In genomic region chr9:86092998-86093397, GRCm38 (mm10) we compare ENCODE assay signal across 20 mouse cellular contexts.
"Had no signal": no experiment of that assay in that cellular context is flagged by ENCODE, and none has a peak within 500 bp of the region (broad histone marks: within the 10 kb centered on the region; RNA-seq: fewer than 3 reads in every experiment).

No protein-coding gene starts in this region.

- DNase-seq: kidney, adult 8-10 months; kidney, postnatal 36 days; layer of hippocampus, postnatal 36 days; liver, embryonic 13.5 days; lung, adult 2 months; right cerebral cortex, adult 18-20 months; right cerebral cortex, postnatal 14 days; right cerebral cortex, postnatal 4 days; thymus, adult 2 months; thymus, postnatal 14 days; thymus, postnatal 4 days had no signal

- H3K9ac ChIP-seq: liver, embryonic 13.5 days; midbrain, embryonic 13.5 days; neural tube, embryonic 13.5 days had no signal

- H3K9me3 ChIP-seq: liver, embryonic 13.5 days; midbrain, embryonic 10.5 days; midbrain, embryonic 13.5 days; neural tube, embryonic 13.5 days had no signal

- H3K27me3 ChIP-seq: liver, embryonic 13.5 days; midbrain, embryonic 13.5 days; neural tube, embryonic 13.5 days had no signal

- H3K4me2 ChIP-seq: liver, embryonic 13.5 days; midbrain, embryonic 13.5 days; neural tube, embryonic 13.5 days had no signal

- H3K4me3 ChIP-seq: left cerebral cortex, adult 2 months; liver, embryonic 13.5 days; midbrain, embryonic 10.5 days; midbrain, embryonic 13.5 days; myocyte; neural tube, embryonic 13.5 days had no signal

- H3K36me3 ChIP-seq: liver, embryonic 13.5 days; midbrain, embryonic 10.5 days; midbrain, embryonic 13.5 days; neural tube, embryonic 13.5 days had no signal

- H3K27ac ChIP-seq: left cerebral cortex, adult 2 months; liver, embryonic 13.5 days; macrophage; midbrain, embryonic 10.5 days; midbrain, embryonic 13.5 days; neural tube, embryonic 13.5 days; stomach, postnatal 0 days had no signal

- ATAC-seq: intestine, embryonic 16.5 days; midbrain, embryonic 13.5 days; midbrain, embryonic 16.5 days had no signal

- H3K4me1 ChIP-seq: liver, embryonic 13.5 days; midbrain, embryonic 13.5 days; neural tube, embryonic 13.5 days had no signal
